15 mouse cellular contexts compared by ENCODE assay signal in the genomic region with DNA sequence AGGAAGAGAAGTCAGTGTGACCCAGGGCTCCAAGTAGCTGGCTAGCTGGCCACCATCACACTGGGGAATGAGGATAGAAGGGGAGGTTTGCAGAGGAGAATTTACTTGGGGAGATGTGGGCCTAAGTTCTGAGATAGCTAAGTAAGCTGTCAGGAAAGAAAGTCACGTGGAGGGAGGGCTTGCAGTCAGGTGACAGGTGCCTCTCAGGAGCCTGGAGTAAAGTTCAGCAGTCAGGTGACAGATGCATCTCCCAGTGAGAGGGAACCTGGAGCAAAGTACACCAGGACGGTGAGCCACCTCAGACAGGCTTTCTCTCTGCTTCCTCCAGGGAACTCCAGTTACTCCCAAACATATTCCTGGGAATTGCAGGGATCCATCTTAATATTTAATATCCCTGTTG. TPM values are rescaled to one million over a fixed set of nuclear protein-coding genes. Genes with fewer than 3 reads are reported as not detected.
DNase-seq lines count a peak whose midpoint lies in the region; ATAC-seq and TF ChIP-seq lines count a peak whose summit lies in the region.
"Had no signal": no experiment of that assay in that cellular context is flagged by ENCODE, and none has a peak within 500 bp of the region (broad histone marks: within the 10 kb centered on the region; RNA-seq: fewer than 3 reads in every experiment).

No protein-coding gene starts in this region.

- no peak overlapping the region for H3K4me2 ChIP-seq in liver, embryonic 12.5 days
- no peak overlapping the region for H3K4me2 ChIP-seq in liver, embryonic 11.5 days
- H3K4me2 ChIP-seq: limb, embryonic 13.5 days; stomach, embryonic 15.5 days had no signal

- H3K9me3 ChIP-seq in liver, embryonic 12.5 days (replicated peaks) = no peaks in the 10 kb centered on the region
- no peaks in the 10 kb centered on the region for H3K9me3 ChIP-seq in liver, embryonic 11.5 days (ENCODE audit: control insufficient read depth, low read length)
- H3K9me3 ChIP-seq: limb, embryonic 13.5 days; midbrain, embryonic 10.5 days; stomach, embryonic 15.5 days had no signal

- peaks cover 5% of the 10 kb centered on the region for H3K4me1 ChIP-seq in liver, embryonic 12.5 days
- H3K4me1 ChIP-seq in liver, embryonic 11.5 days (replicated peaks; ENCODE audit: control insufficient read depth, insufficient read depth, low read length) = peaks cover 3% of the 10 kb centered on the region
- H3K4me1 ChIP-seq in kidney, adult 2 months (ENCODE audit: control insufficient read depth, insufficient read depth, low read length) = peaks cover 21% of the 10 kb centered on the region
- H3K4me1 ChIP-seq: limb, embryonic 13.5 days; midbrain, embryonic 10.5 days had no signal

- no peaks in the 10 kb centered on the region for H3K36me3 ChIP-seq in liver, embryonic 12.5 days
- no peaks in the 10 kb centered on the region for H3K36me3 ChIP-seq in liver, embryonic 11.5 days (ENCODE audit: control insufficient read depth, insufficient read depth, low read length)
- H3K36me3 ChIP-seq in kidney, adult 2 months (ENCODE audit: control insufficient read depth, insufficient read depth, low read length) = no peaks in the 10 kb centered on the region
- H3K36me3 ChIP-seq: limb, embryonic 13.5 days; midbrain, embryonic 10.5 days; stomach, embryonic 15.5 days had no signal

- H3K27me3 ChIP-seq in liver, embryonic 12.5 days (replicated peaks) = no peaks in the 10 kb centered on the region
- H3K27me3 ChIP-seq in liver, embryonic 11.5 days (replicated peaks; ENCODE audit: control insufficient read depth, insufficient read depth, low read length) = no peaks in the 10 kb centered on the region
- H3K27me3 ChIP-seq in kidney, adult 2 months (replicated peaks; ENCODE audit: control insufficient read depth, insufficient read depth, low read length) = no peaks in the 10 kb centered on the region
- H3K27me3 ChIP-seq: limb, embryonic 13.5 days; stomach, embryonic 15.5 days had no signal

- no peak for TF ChIP-seq CTCF in kidney, adult 2 months (conservative IDR thresholded peaks at IDR 0.05; ENCODE audit: insufficient read depth, insufficient read length, low read depth, low read length)

- TF ChIP-seq POLR2A in kidney, adult 2 months (IDR thresholded peaks at IDR 0.05; ENCODE audit: low read depth, low read length) = no peak

- H3K4me3 ChIP-seq in liver, embryonic 12.5 days = no peak overlapping the region
- H3K4me3 ChIP-seq in liver, embryonic 11.5 days (ENCODE audit: low read depth, low read length) = no peak overlapping the region
- H3K4me3 ChIP-seq in kidney, adult 2 months (ENCODE audit: insufficient read depth, low read depth, low read length) = no peak overlapping the region
- H3K4me3 ChIP-seq: gastrocnemius, adult 2 months; limb, embryonic 13.5 days; midbrain, embryonic 10.5 days; stomach, embryonic 15.5 days had no signal

- H3K9ac ChIP-seq in liver, embryonic 12.5 days = no peak overlapping the region
- H3K9ac ChIP-seq in liver, embryonic 11.5 days (ENCODE audit: low read depth, low read length) = no peak overlapping the region
- H3K9ac ChIP-seq: limb, embryonic 13.5 days; stomach, embryonic 15.5 days had no signal

- DNase-seq in liver, embryonic 11.5 days (ENCODE audit: low spot score) = no peak
- peak; percentile 95 for DNase-seq in kidney, adult 2 months
- DNase-seq in kidney, postnatal 36 days = peak; percentile 85 to 92
- peak; percentile 87 for DNase-seq in yolk sac, embryonic 10.5 days (ENCODE audit: low spot score)
- no peak for DNase-seq in left cerebral cortex, adult 8-10 months (ENCODE audit: low spot score in 2 of 2)
- DNase-seq in right cerebral cortex, postnatal 36 days (ENCODE audit: low spot score in 2 of 2) = no peak
- DNase-seq: adrenal gland, adult 2 months; cerebellum, adult 8-10 months; gastrocnemius, adult 2 months; lung, postnatal 10 days; right cerebral cortex, postnatal 4 days had no signal

- no peak overlapping the region for H3K27ac ChIP-seq in liver, embryonic 12.5 days
- no peak overlapping the region for H3K27ac ChIP-seq in liver, embryonic 11.5 days (ENCODE audit: low read depth, low read length)
- H3K27ac ChIP-seq in kidney, adult 2 months (ENCODE audit: insufficient read depth, low read depth, low read length) = peak overlapping the region; percentile 99
- H3K27ac ChIP-seq: gastrocnemius, adult 2 months; limb, embryonic 13.5 days; midbrain, embryonic 10.5 days; stomach, embryonic 15.5 days had no signal

- peak; percentile 52; the same call in 1 of the 2 replicates for ATAC-seq in liver, embryonic 12.5 days
- no peak for ATAC-seq in liver, embryonic 11.5 days (replicated peaks; ENCODE audit: low FRiP score)

- WGBS in liver, embryonic 12.5 days (ENCODE audit: insufficient replicate concordance) = 65% methylated on average over 2 of the region's 2 CpGs
- WGBS in liver, embryonic 11.5 days = 55% methylated on average over 2 of the region's 2 CpGs
- WGBS in kidney, adult 2 months = 55% methylated on average over 2 of the region's 2 CpGs

RNA-seq across cellular contexts. Expression of gene 2610301B20Rik, which starts 49.8 kb away (rescaled TPM):
- 15.0 and 15.8 TPM in 2 replicates for polyA plus RNA-seq in liver, embryonic 12.5 days (2016; fragmentation: Nextera tagmentation; extraction: Ambion mirVana)
- polyA plus RNA-seq in liver, embryonic 11.5 days (2014; fragmentation: Nextera tagmentation; extraction: Ambion mirVana) = 19.9 and 26.0 TPM in 2 replicates
- polyA plus RNA-seq in kidney, adult 2 months (2012; rRNA removed) = 5.3 and 7.0 TPM in 2 replicates
- total RNA-seq in left cerebral cortex, adult 8-10 months (2022) = 10 to 100 TPM; 28.6 to 38.3 (median 34.8) TPM

Comparison
In these comparisons a context has a peak if more than half of its experiments do, and no peak if none do; other contexts are left out.
1. DNase-seq: peak in kidney, adult 2 months (single experiment), kidney, postnatal 36 days (2 of 2) and yolk sac, embryonic 10.5 days (single experiment); none in liver, embryonic 11.5 days (single experiment), left cerebral cortex, adult 8-10 months (0 of 2) and right cerebral cortex, postnatal 36 days (0 of 2).